24 mouse cellular contexts compared by ENCODE assay signal in the genomic region with DNA sequence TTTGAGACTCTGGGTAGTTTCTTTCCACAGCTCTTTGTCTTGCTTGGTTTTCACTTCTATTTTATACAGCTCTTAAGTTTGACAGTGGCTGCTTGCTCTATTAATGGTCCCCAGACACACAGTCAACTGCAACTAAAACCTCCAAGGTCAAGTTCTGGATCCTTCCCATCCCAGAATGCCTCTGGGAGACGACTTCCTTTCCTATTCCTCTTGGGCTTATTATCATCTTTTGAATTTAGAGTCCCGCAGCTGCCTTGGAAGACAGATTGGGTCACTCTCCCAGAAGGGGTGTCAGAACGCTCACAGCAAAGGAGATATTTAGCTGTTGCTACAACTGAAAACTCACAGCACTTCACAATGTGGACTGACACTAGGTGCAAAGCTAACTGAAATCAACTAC.
DNase-seq lines count a peak whose midpoint lies in the region; ATAC-seq and TF ChIP-seq lines count a peak whose summit lies in the region.
"Had no signal": no experiment of that assay in that cellular context is flagged by ENCODE, and none has a peak within 500 bp of the region (broad histone marks: within the 10 kb centered on the region; RNA-seq: fewer than 3 reads in every experiment).

No protein-coding gene starts in this region.

- intact Hi-C loops in heart, postnatal 36 days (cut with DNase I): no loop called here
- intact Hi-C loops in heart, adult 2 months (cut with DNase I): no loop called here

- TF ChIP-seq EP300 in heart, adult 2 months (IDR thresholded peaks at IDR 0.05; ENCODE audit: insufficient read depth, low read depth, low read length): no peak

- no peak for ATAC-seq in heart, embryonic 11.5 days (replicated peaks; ENCODE audit: insufficient number of reproducible peaks, low FRiP score, low TSS enrichment)
- no peak for ATAC-seq in heart, embryonic 12.5 days (ENCODE audit: insufficient number of reproducible peaks, low FRiP score)
- no peak for ATAC-seq in midbrain, embryonic 14.5 days (ENCODE audit: low FRiP score, low TSS enrichment)
- ATAC-seq: forebrain, embryonic 14.5 days had no signal

- no peak overlapping the region for H3K4me2 ChIP-seq in heart, embryonic 11.5 days
- no peak overlapping the region for H3K4me2 ChIP-seq in heart, embryonic 12.5 days
- H3K4me2 ChIP-seq in midbrain, embryonic 14.5 days (ENCODE audit: low read length): no peak overlapping the region
- H3K4me2 ChIP-seq: embryonic facial prominence, embryonic 13.5 days; embryonic facial prominence, embryonic 15.5 days; forebrain, embryonic 12.5 days had no signal

- H3K79me2 ChIP-seq in heart, adult 2 months (replicated peaks; ENCODE audit: control insufficient read depth, insufficient read depth, low read length): no peaks in the 10 kb centered on the region

- no peak for TF ChIP-seq CTCF in heart, adult 2 months (IDR thresholded peaks at IDR 0.05)

- no peaks in the 10 kb centered on the region for H3K27me3 ChIP-seq in heart, adult 2 months (ENCODE audit: control insufficient read depth, insufficient read depth, low read length)
- H3K27me3 ChIP-seq in heart, embryonic 11.5 days (ENCODE audit: control insufficient read depth, insufficient read depth, low read length): no peaks in the 10 kb centered on the region
- peaks cover 3% of the 10 kb centered on the region; the same call in 1 of the 2 replicates for H3K27me3 ChIP-seq in heart, embryonic 12.5 days (replicated peaks)
- no peaks in the 10 kb centered on the region for H3K27me3 ChIP-seq in midbrain, embryonic 14.5 days (ENCODE audit: control insufficient read depth, insufficient read depth, low read length)
- H3K27me3 ChIP-seq: embryonic facial prominence, embryonic 13.5 days; embryonic facial prominence, embryonic 15.5 days; forebrain, embryonic 12.5 days had no signal

- no peak overlapping the region for H3K9ac ChIP-seq in heart, adult 2 months (ENCODE audit: low read depth, low read length)
- no peak overlapping the region for H3K9ac ChIP-seq in heart, embryonic 11.5 days (ENCODE audit: low read depth, low read length)
- H3K9ac ChIP-seq in heart, embryonic 12.5 days: no peak overlapping the region
- no peak overlapping the region for H3K9ac ChIP-seq in midbrain, embryonic 14.5 days (replicated peaks; ENCODE audit: low read length)
- H3K9ac ChIP-seq: embryonic facial prominence, embryonic 13.5 days; embryonic facial prominence, embryonic 15.5 days; forebrain, embryonic 12.5 days had no signal

- H3K36me3 ChIP-seq in heart, adult 2 months (ENCODE audit: control insufficient read depth, insufficient read depth, low read length): no peaks in the 10 kb centered on the region
- H3K36me3 ChIP-seq in heart, embryonic 11.5 days (ENCODE audit: control insufficient read depth, insufficient read depth, low read length): no peaks in the 10 kb centered on the region
- no peaks in the 10 kb centered on the region for H3K36me3 ChIP-seq in heart, embryonic 12.5 days
- no peaks in the 10 kb centered on the region for H3K36me3 ChIP-seq in midbrain, embryonic 14.5 days (ENCODE audit: control insufficient read depth, insufficient read depth, low read length)
- H3K36me3 ChIP-seq: embryonic facial prominence, embryonic 13.5 days; embryonic facial prominence, embryonic 15.5 days; forebrain, embryonic 10.5 days; forebrain, embryonic 12.5 days had no signal

- peak; percentile 93 for DNase-seq in heart, adult 11 months
- no peak for DNase-seq in heart, postnatal 36 days
- DNase-seq in heart, adult 2 months: peak in 1 of 2 experiments; percentile 20
- peak; percentile 43 for DNase-seq in heart, adult 9 months (ENCODE audit: low spot score in 2 of 2)
- DNase-seq in skeletal muscle tissue, adult 2 months (ENCODE audit: low read depth, low spot score): peak; percentile 13
- DNase-seq in midbrain, embryonic 14.5 days: no peak
- DNase-seq: adrenal gland, adult 2 months; adrenal gland, postnatal 10 days; adrenal gland, postnatal 25 days; cerebellum, adult 11 months; cerebellum, adult 18-20 months; cerebellum, adult 8-10 months; cerebellum, adult 9-11 months; cerebellum, postnatal 14 days; cerebellum, postnatal 36 days; embryo, embryonic 11 days had no signal

- H3K9me3 ChIP-seq in heart, embryonic 11.5 days (replicated peaks; ENCODE audit: control insufficient read depth, low read length): no peaks in the 10 kb centered on the region
- no peaks in the 10 kb centered on the region for H3K9me3 ChIP-seq in heart, embryonic 12.5 days (replicated peaks)
- H3K9me3 ChIP-seq in midbrain, embryonic 14.5 days (ENCODE audit: control insufficient read depth, low read length): no peaks in the 10 kb centered on the region
- H3K9me3 ChIP-seq: embryonic facial prominence, embryonic 13.5 days; embryonic facial prominence, embryonic 15.5 days; forebrain, embryonic 10.5 days; forebrain, embryonic 12.5 days had no signal

- peak overlapping the region; percentile 38 for H3K27ac ChIP-seq in heart, adult 2 months
- no peak overlapping the region for H3K27ac ChIP-seq in heart, embryonic 11.5 days (ENCODE audit: low read depth, low read length)
- no peak overlapping the region for H3K27ac ChIP-seq in heart, embryonic 12.5 days (ENCODE audit: poor library complexity, severe bottlenecking)
- no peak overlapping the region for H3K27ac ChIP-seq in midbrain, embryonic 14.5 days (replicated peaks; ENCODE audit: low read depth, low read length)
- H3K27ac ChIP-seq: embryonic facial prominence, embryonic 13.5 days; embryonic facial prominence, embryonic 15.5 days; forebrain, embryonic 10.5 days; forebrain, embryonic 12.5 days had no signal

- H3K4me3 ChIP-seq in heart, adult 2 months: no peak overlapping the region
- H3K4me3 ChIP-seq in heart, embryonic 11.5 days (ENCODE audit: low read depth, low read length): no peak overlapping the region
- no peak overlapping the region for H3K4me3 ChIP-seq in heart, embryonic 12.5 days
- H3K4me3 ChIP-seq in midbrain, embryonic 14.5 days (replicated peaks; ENCODE audit: low read depth, low read length): no peak overlapping the region
- H3K4me3 ChIP-seq: embryonic facial prominence, embryonic 13.5 days; embryonic facial prominence, embryonic 15.5 days; erythroblast, embryonic 14.5 days; forebrain, embryonic 10.5 days; forebrain, embryonic 12.5 days had no signal

- TF ChIP-seq POLR2A in heart, adult 2 months (IDR thresholded peaks at IDR 0.05; ENCODE audit: insufficient read depth, low read depth, low read length): no peak

- H3K4me1 ChIP-seq in heart, adult 2 months (ENCODE audit: control insufficient read depth, insufficient read depth, low read length): no peaks in the 10 kb centered on the region
- H3K4me1 ChIP-seq in heart, embryonic 11.5 days (ENCODE audit: control insufficient read depth, insufficient read depth, low read length): no peaks in the 10 kb centered on the region
- H3K4me1 ChIP-seq in heart, embryonic 12.5 days (replicated peaks): no peaks in the 10 kb centered on the region
- no peaks in the 10 kb centered on the region for H3K4me1 ChIP-seq in midbrain, embryonic 14.5 days (ENCODE audit: control insufficient read depth, insufficient read depth, low read length)
- H3K4me1 ChIP-seq: embryonic facial prominence, embryonic 13.5 days; embryonic facial prominence, embryonic 15.5 days; forebrain, embryonic 10.5 days; forebrain, embryonic 12.5 days had no signal

- WGBS in heart, adult 2 months: 41% methylated on average over 3 of the region's 3 CpGs
- 59% methylated on average over 3 of the region's 3 CpGs for WGBS in heart, embryonic 11.5 days (ENCODE audit: insufficient replicate concordance)
- WGBS in heart, embryonic 12.5 days: 60% methylated on average over 3 of the region's 3 CpGs
- WGBS in midbrain, embryonic 14.5 days: 80% methylated on average over 3 of the region's 3 CpGs

Comparison
In these comparisons a context has a peak if more than half of its experiments do, and no peak if none do; other contexts are left out.
1. DNase-seq: peak in heart, adult 11 months (single experiment), heart, adult 9 months (2 of 2) and skeletal muscle tissue, adult 2 months (single experiment); none in heart, postnatal 36 days (0 of 2) and midbrain, embryonic 14.5 days (single experiment).